Mouse (Mus musculus): ENCODE measurements at regions not wholly inside any gene's neighbourhood (a gene's known extent, or its start where the extent isn't known, plus 50 kb on each side); places are given as distances from the start of the nearest gene placed in this dataset.

GRCm38 (mm10) chr8:34546815-34547214, 435.3 kb upstream of the Gm10131 start:
- Histone ChIP-seq H3K4me3 (ENCODE audit: control insufficient read depth in 1 of 2, insufficient read depth in 1 of 2, low read depth in 2 of 2, low read length in 2 of 2) (no peak overlapping the region), H3K4me1 (ENCODE audit: control insufficient read depth in 1 of 2, insufficient read depth in 2 of 2, low read length in 2 of 2) (no peaks in the 10 kb centered on the region), H3K9me3 (replicated peaks; ENCODE audit: insufficient read depth, low read length) (no peaks in the 10 kb centered on the region), H3K36me3 (ENCODE audit: control insufficient read depth in 1 of 2, insufficient read depth in 2 of 2, low read length in 2 of 2) (no peaks in the 10 kb centered on the region), H3K27ac (ENCODE audit: control insufficient read depth, low read depth, low read length) (no peak overlapping the region), H3K79me2 (ENCODE audit: control insufficient read depth, insufficient read depth, low read length, poor library complexity) (no peaks in the 10 kb centered on the region), H3K9ac (ENCODE audit: control insufficient read depth, low read depth, low read length, poor library complexity, severe bottlenecking) (no peak overlapping the region), H3K27me3 (ENCODE audit: control insufficient read depth in 1 of 2, insufficient read depth in 2 of 2, low read length in 2 of 2) (no peaks in the 10 kb centered on the region)
- no peak for TF ChIP-seq ZMIZ1 (IDR thresholded peaks at IDR 0.05; ENCODE audit: low read depth, low read length)
- no peak for TF ChIP-seq MXI1 (IDR thresholded peaks at IDR 0.05; ENCODE audit: low read depth, low read length)
- TF ChIP-seq TBP (IDR thresholded peaks at IDR 0.05; ENCODE audit: low read depth, low read length): no peak
- no peak for TF ChIP-seq POLR2AphosphoS2 (IDR thresholded peaks at IDR 0.05; ENCODE audit: low read length)
- TF ChIP-seq USF1 (IDR thresholded peaks at IDR 0.05; ENCODE audit: low read depth, low read length): no peak
- TF ChIP-seq MEF2A (IDR thresholded peaks at IDR 0.05; ENCODE audit: extremely low read depth, insufficient replicate concordance, low read depth, low read length, poor library complexity, severe bottlenecking): no peak
- TF ChIP-seq GATA1 (IDR thresholded peaks at IDR 0.05; ENCODE audit: low read depth, low read length): no peak
- no peak for TF ChIP-seq MAX (IDR thresholded peaks at IDR 0.05; ENCODE audit: low read length)
- no peak for TF ChIP-seq MAFK (IDR thresholded peaks at IDR 0.05; ENCODE audit: borderline replicate concordance, low read depth, low read length)
- no peak for TF ChIP-seq EP300 (IDR thresholded peaks at IDR 0.05; ENCODE audit: low read depth in 1 of 2, low read length in 2 of 2)
- TF ChIP-seq TCF12 (IDR thresholded peaks at IDR 0.05; ENCODE audit: low read depth, low read length): no peak
- no peak for TF ChIP-seq GABPA (IDR thresholded peaks at IDR 0.05; ENCODE audit: low read depth, low read length)
- no peak for TF ChIP-seq HCFC1 (IDR thresholded peaks at IDR 0.05; ENCODE audit: low read depth, low read length)
- TF ChIP-seq MYC (IDR thresholded peaks at IDR 0.05; ENCODE audit: low read depth, low read length): no peak
- TF ChIP-seq BHLHE40 (IDR thresholded peaks at IDR 0.05; ENCODE audit: borderline replicate concordance, low read depth, low read length): no peak
- DNase-seq (ENCODE audit: low read depth, low spot score): no peak

DNA sequence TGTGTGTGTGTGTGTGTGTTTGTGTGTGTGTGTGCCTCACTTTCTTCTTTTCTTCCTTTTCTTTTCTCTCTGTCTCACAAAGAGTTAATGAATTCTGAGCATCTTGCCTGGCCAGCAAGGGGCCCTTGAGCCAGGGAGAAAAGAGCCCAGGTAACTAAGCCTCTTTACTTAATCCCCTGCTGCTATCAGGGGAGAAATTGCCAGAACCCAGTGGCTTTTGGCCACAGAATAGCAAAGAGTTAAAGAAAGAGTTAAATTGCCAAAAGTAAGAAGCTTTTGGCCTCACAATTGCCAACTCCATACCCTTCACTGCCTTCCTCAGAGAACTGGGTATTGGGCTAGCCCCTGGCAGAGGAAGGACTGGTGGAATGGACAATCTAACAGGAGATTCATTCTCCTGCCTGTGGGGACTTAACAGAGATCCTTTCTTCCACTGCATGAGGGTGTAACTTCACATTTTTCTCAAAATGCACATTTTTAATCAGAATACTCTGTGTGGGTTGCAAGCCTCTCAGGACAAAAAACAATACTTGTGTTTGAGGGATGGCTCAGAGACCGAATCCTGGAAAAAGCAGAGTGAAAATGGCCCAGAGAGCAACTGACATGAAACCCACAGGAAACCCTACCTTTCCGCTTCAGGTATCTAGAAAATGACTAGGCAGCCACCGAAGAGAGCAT, 431.0 kb upstream of the Gm10131 start:
- DNase-seq (ENCODE audit: low read depth, low spot score): no peak
- Histone ChIP-seq H3K9ac (ENCODE audit: control insufficient read depth, low read depth, low read length, poor library complexity, severe bottlenecking) (no peak overlapping the region), H3K9me3 (replicated peaks; ENCODE audit: insufficient read depth, low read length) (no peaks in the 10 kb centered on the region), H3K27ac (ENCODE audit: control insufficient read depth, low read depth, low read length) (no peak overlapping the region), H3K27me3 (ENCODE audit: control insufficient read depth in 1 of 2, insufficient read depth in 2 of 2, low read length in 2 of 2) (no peaks in the 10 kb centered on the region), H3K79me2 (ENCODE audit: control insufficient read depth, insufficient read depth, low read length, poor library complexity) (no peaks in the 10 kb centered on the region), H3K4me3 (ENCODE audit: control insufficient read depth in 1 of 2, insufficient read depth in 1 of 2, low read depth in 2 of 2, low read length in 2 of 2) (no peak overlapping the region), H3K4me1 (ENCODE audit: control insufficient read depth in 1 of 2, insufficient read depth in 2 of 2, low read length in 2 of 2) (no peaks in the 10 kb centered on the region), H3K36me3 (ENCODE audit: control insufficient read depth in 1 of 2, insufficient read depth in 2 of 2, low read length in 2 of 2) (no peaks in the 10 kb centered on the region)
- TF ChIP-seq MAX (IDR thresholded peaks at IDR 0.05; ENCODE audit: low read length) (no peak), POLR2A (IDR thresholded peaks at IDR 0.05; ENCODE audit: control insufficient read depth in 1 of 2, insufficient read depth in 1 of 2, low read depth in 1 of 2, low read length in 2 of 2, poor library complexity in 1 of 2) (no peak), MXI1 (IDR thresholded peaks at IDR 0.05; ENCODE audit: low read depth, low read length) (no peak), MYB (IDR thresholded peaks at IDR 0.05; ENCODE audit: low read depth, low read length) (no peak), SMC3 (IDR thresholded peaks at IDR 0.05; ENCODE audit: low read depth, low read length) (no peak), JUND (IDR thresholded peaks at IDR 0.05; ENCODE audit: low read depth, low read length) (no peak), USF1 (IDR thresholded peaks at IDR 0.05; ENCODE audit: low read depth, low read length) (no peak), GATA1 (IDR thresholded peaks at IDR 0.05; ENCODE audit: low read depth, low read length) (no peak), KAT2A (conservative IDR thresholded peaks at IDR 0.05; ENCODE audit: low read depth, low read length) (no peak), POLR2AphosphoS2 (IDR thresholded peaks at IDR 0.05; ENCODE audit: low read length) (no peak), TAL1 (IDR thresholded peaks at IDR 0.05; ENCODE audit: low read length) (no peak), GABPA (IDR thresholded peaks at IDR 0.05; ENCODE audit: low read depth, low read length) (no peak), HCFC1 (IDR thresholded peaks at IDR 0.05; ENCODE audit: low read depth, low read length) (no peak), ZMIZ1 (IDR thresholded peaks at IDR 0.05; ENCODE audit: low read depth, low read length) (no peak)

All from MEL (cell line).